Mouse (Mus musculus): ENCODE measurements around the gene Tmtc2. TPM values are rescaled to one million over a fixed set of nuclear protein-coding genes. Genes with fewer than 3 reads are reported as not detected.

The Tmtc2 gene
- 0.97 TPM for polyA plus RNA-seq (2012; fragmentation: generic; extraction: Trizol)

- no peak within 1 kb of the TSS for H3ac ChIP-seq (ENCODE audit: control insufficient read depth, insufficient read length)
- TF ChIP-seq POLR2A (IDR thresholded peaks at IDR 0.05; ENCODE audit: insufficient read length, low read depth) (peak; percentile 38), USF1 (IDR thresholded peaks at IDR 0.05; ENCODE audit: low read depth) (no peak)
- no peaks in the 10 kb centered on the region for H3K27me3 ChIP-seq (ENCODE audit: control insufficient read depth, insufficient read depth, insufficient read length)
- peak within 1 kb of the TSS; percentile 43 for H3K4me3 ChIP-seq
- no peaks in the 10 kb centered on the region for H3K36me3 ChIP-seq (ENCODE audit: control insufficient read depth, insufficient read depth)
- H3K79me2 ChIP-seq (ENCODE audit: control insufficient read depth, insufficient read depth) = no peaks in the 10 kb centered on the region
- peak within 1 kb of the TSS; percentile 97 for H3K4me2 ChIP-seq (ENCODE audit: low read depth)
Measured at GRCm38 (mm10) chr10:105573908-105574694, at the start of gene Tmtc2. Tmtc2 (minus strand) TSS chr10:105574451.

- H3ac ChIP-seq (ENCODE audit: control insufficient read depth, insufficient read length) = no peak overlapping the region
- H3K36me3 ChIP-seq (ENCODE audit: control insufficient read depth, insufficient read depth) = no peaks in the 10 kb centered on the region
- H3K4me2 ChIP-seq (ENCODE audit: low read depth) = no peak overlapping the region
- no peaks in the 10 kb centered on the region for H3K27me3 ChIP-seq (ENCODE audit: control insufficient read depth, insufficient read depth, insufficient read length)
- H3K4me3 ChIP-seq = no peak overlapping the region
- TF ChIP-seq POLR2AphosphoS2 (IDR thresholded peaks at IDR 0.05; ENCODE audit: insufficient read length, low read depth) (no peak), SRF (IDR thresholded peaks at IDR 0.05; ENCODE audit: control insufficient read depth, insufficient read length, low read depth) (no peak), E2F4 (IDR thresholded peaks at IDR 0.05; ENCODE audit: insufficient read depth) (no peak), TCF3 (IDR thresholded peaks at IDR 0.05; ENCODE audit: insufficient read length, low read depth) (no peak)
- H3K79me2 ChIP-seq (ENCODE audit: control insufficient read depth, insufficient read depth) = no peaks in the 10 kb centered on the region
Measured at GRCm38 (mm10) chr10:105612117-105612516, 37.9 kb upstream of the Tmtc2 start.

DNA sequence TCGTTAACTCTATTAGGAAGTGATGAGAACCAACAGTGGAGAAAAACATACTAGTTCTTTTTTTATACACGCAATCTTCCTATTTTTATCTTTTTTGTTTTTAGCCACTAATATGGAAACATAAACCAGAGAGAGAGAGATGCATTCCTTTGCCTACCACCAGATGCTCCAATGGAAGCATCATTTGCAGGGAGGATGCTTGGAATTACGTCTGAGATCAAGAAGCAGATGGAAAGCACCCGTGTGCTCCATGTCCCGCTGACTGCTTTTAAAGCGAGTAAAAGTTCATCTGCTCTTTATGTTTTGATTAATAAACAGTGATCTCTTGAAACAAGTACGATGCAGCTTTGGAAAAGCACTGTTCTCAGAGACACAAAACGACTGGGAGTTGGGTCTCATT, 24.6 kb upstream of the Tmtc2 start:
- TF ChIP-seq USF1 (IDR thresholded peaks at IDR 0.05; ENCODE audit: low read depth) (no peak), TCF3 (IDR thresholded peaks at IDR 0.05; ENCODE audit: insufficient read length, low read depth) (no peak), POLR2A (IDR thresholded peaks at IDR 0.05; ENCODE audit: insufficient read length, low read depth) (no peak), REST (IDR thresholded peaks at IDR 0.05; ENCODE audit: insufficient read depth, insufficient read length) (no peak), TCF12 (IDR thresholded peaks at IDR 0.05; ENCODE audit: insufficient read depth, poor library complexity, severe bottlenecking) (no peak), E2F4 (IDR thresholded peaks at IDR 0.05; ENCODE audit: insufficient read depth) (no peak), POLR2AphosphoS2 (IDR thresholded peaks at IDR 0.05; ENCODE audit: insufficient read length, low read depth) (no peak), MYOD1 (IDR thresholded peaks at IDR 0.05; ENCODE audit: control insufficient read depth in 1 of 3, insufficient read length in 2 of 3, low read depth in 2 of 3) (no peak), SRF (IDR thresholded peaks at IDR 0.05; ENCODE audit: control insufficient read depth, insufficient read length, low read depth) (no peak), CEBPB (IDR thresholded peaks at IDR 0.05; ENCODE audit: insufficient read depth, poor library complexity, severe bottlenecking) (no peak), MAX (IDR thresholded peaks at IDR 0.05; ENCODE audit: low read depth) (no peak), MYOG (IDR thresholded peaks at IDR 0.05; ENCODE audit: control insufficient read depth in 1 of 3, insufficient read depth in 1 of 3, insufficient read length in 2 of 3, low read depth in 2 of 3) (no peak)
- Histone ChIP-seq H3ac (ENCODE audit: control insufficient read depth, insufficient read length) (no peak overlapping the region), H3K79me2 (ENCODE audit: control insufficient read depth, insufficient read depth) (no peaks in the 10 kb centered on the region), H3K4me3 (no peak overlapping the region), H3K36me3 (ENCODE audit: control insufficient read depth, insufficient read depth) (no peaks in the 10 kb centered on the region), H3K4me2 (ENCODE audit: low read depth) (no peak overlapping the region), H3K27me3 (ENCODE audit: control insufficient read depth, insufficient read depth, insufficient read length) (no peaks in the 10 kb centered on the region)

- Histone ChIP-seq H3K36me3 (ENCODE audit: control insufficient read depth, insufficient read depth) (no peaks in the 10 kb centered on the region), H3K4me2 (ENCODE audit: low read depth) (no peak overlapping the region), H3K4me3 (no peak overlapping the region)
Measured at GRCm38 (mm10) chr10:105597226-105597625, 23.0 kb upstream of the Tmtc2 start.

GRCm38 (mm10) chr10:105595480-105596102, 21.3 kb upstream of the Tmtc2 start:
- Histone ChIP-seq H3ac (ENCODE audit: control insufficient read depth, insufficient read length) (no peak overlapping the region), H3K27me3 (ENCODE audit: control insufficient read depth, insufficient read depth, insufficient read length) (no peaks in the 10 kb centered on the region), H3K4me3 (no peak overlapping the region), H3K36me3 (ENCODE audit: control insufficient read depth, insufficient read depth) (no peaks in the 10 kb centered on the region), H3K79me2 (ENCODE audit: control insufficient read depth, insufficient read depth) (no peaks in the 10 kb centered on the region), H3K4me2 (ENCODE audit: low read depth) (no peak overlapping the region)
- TF ChIP-seq POLR2A (IDR thresholded peaks at IDR 0.05; ENCODE audit: insufficient read length, low read depth) = no peak
- TF ChIP-seq MYOD1 (IDR thresholded peaks at IDR 0.05; ENCODE audit: control insufficient read depth in 1 of 3, insufficient read length in 2 of 3, low read depth in 2 of 3) = no peak
- no peak for TF ChIP-seq POLR2AphosphoS2 (IDR thresholded peaks at IDR 0.05; ENCODE audit: insufficient read length, low read depth)
- TF ChIP-seq CEBPB (IDR thresholded peaks at IDR 0.05; ENCODE audit: insufficient read depth, poor library complexity, severe bottlenecking) = no peak
- TF ChIP-seq MAX (IDR thresholded peaks at IDR 0.05; ENCODE audit: low read depth) = no peak
- no peak for TF ChIP-seq E2F4 (IDR thresholded peaks at IDR 0.05; ENCODE audit: insufficient read depth)
- no peak for TF ChIP-seq MYOG (IDR thresholded peaks at IDR 0.05; ENCODE audit: control insufficient read depth in 1 of 3, insufficient read depth in 1 of 3, insufficient read length in 2 of 3, low read depth in 2 of 3)
- TF ChIP-seq TCF3 (IDR thresholded peaks at IDR 0.05; ENCODE audit: insufficient read length, low read depth) = no peak
- TF ChIP-seq SRF (IDR thresholded peaks at IDR 0.05; ENCODE audit: control insufficient read depth, insufficient read length, low read depth) = no peak
- no peak for TF ChIP-seq USF1 (IDR thresholded peaks at IDR 0.05; ENCODE audit: low read depth)
- no peak for TF ChIP-seq TCF12 (IDR thresholded peaks at IDR 0.05; ENCODE audit: insufficient read depth, poor library complexity, severe bottlenecking)

More at GRCm38 (mm10) chr10:105597226-105597625, 23.0 kb upstream of the Tmtc2 start:
- Histone ChIP-seq H3ac (ENCODE audit: control insufficient read depth, insufficient read length) (no peak overlapping the region), H3K79me2 (ENCODE audit: control insufficient read depth, insufficient read depth) (no peaks in the 10 kb centered on the region), H3K27me3 (ENCODE audit: control insufficient read depth, insufficient read depth, insufficient read length) (no peaks in the 10 kb centered on the region)
- TF ChIP-seq E2F4 (IDR thresholded peaks at IDR 0.05; ENCODE audit: insufficient read depth) = no peak
- no peak for TF ChIP-seq POLR2A (IDR thresholded peaks at IDR 0.05; ENCODE audit: insufficient read length, low read depth)
- no peak for TF ChIP-seq USF1 (IDR thresholded peaks at IDR 0.05; ENCODE audit: low read depth)
- no peak for TF ChIP-seq CEBPB (IDR thresholded peaks at IDR 0.05; ENCODE audit: insufficient read depth, poor library complexity, severe bottlenecking)
- no peak for TF ChIP-seq SRF (IDR thresholded peaks at IDR 0.05; ENCODE audit: control insufficient read depth, insufficient read length, low read depth)
- no peak for TF ChIP-seq TCF3 (IDR thresholded peaks at IDR 0.05; ENCODE audit: insufficient read length, low read depth)
- no peak for TF ChIP-seq MYOG (IDR thresholded peaks at IDR 0.05; ENCODE audit: control insufficient read depth in 1 of 3, insufficient read depth in 1 of 3, insufficient read length in 2 of 3, low read depth in 2 of 3)
- no peak for TF ChIP-seq POLR2AphosphoS2 (IDR thresholded peaks at IDR 0.05; ENCODE audit: insufficient read length, low read depth)
